Mouse (Mus musculus): ENCODE data around the gene Gm3239. TPM values are rescaled to one million over a fixed set of nuclear protein-coding genes. Genes with fewer than 3 reads are reported as not detected.
"Not testable (repeated sequence)": the region's sequence is repeated elsewhere in the genome, so short reads cannot be mapped to it uniquely, and the experiment has no call there.

The Gm3239 gene
- not detected in 2 replicates for polyA plus RNA-seq (2015; fragmentation: Nextera tagmentation; extraction: Ambion mirVana)

DNA sequence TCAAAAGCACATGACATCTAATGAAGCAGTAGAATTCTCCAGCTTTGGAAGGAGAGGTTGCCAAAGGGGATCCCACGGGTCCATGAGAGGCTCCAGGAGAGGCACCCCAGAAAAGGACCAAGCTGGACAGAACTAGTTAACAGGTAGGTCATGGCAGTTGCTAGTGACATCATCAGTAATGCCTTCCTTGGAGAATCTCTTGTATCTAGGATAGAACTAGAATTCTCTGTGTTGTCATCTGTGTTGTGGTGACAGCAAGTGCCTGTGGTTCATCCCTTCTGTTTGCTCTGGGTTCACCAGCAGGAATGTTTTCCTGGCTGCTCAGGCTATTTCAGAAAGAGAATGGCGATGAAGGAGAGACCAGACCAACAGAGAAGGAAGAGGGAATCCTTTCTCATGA lies at the start of gene Gm3239:
Gene Gm3239, plus strand, starts transcription at position 301 of the 400 bp plus-strand sequence.
- not testable (repeated sequence) for H3K27me3 ChIP-seq; H3K36me3 ChIP-seq (replicated peaks); H3K4me2 ChIP-seq; ATAC-seq (ENCODE audit: insufficient read depth); H3K9me3 ChIP-seq (replicated peaks); H3K4me3 ChIP-seq (replicated peaks); H3K27ac ChIP-seq (replicated peaks); H3K9ac ChIP-seq; H3K4me1 ChIP-seq (replicated peaks)
- WGBS (ENCODE audit: insufficient replicate concordance) = no CpG with 5 or more reads among the region's 2 CpGs

DNA sequence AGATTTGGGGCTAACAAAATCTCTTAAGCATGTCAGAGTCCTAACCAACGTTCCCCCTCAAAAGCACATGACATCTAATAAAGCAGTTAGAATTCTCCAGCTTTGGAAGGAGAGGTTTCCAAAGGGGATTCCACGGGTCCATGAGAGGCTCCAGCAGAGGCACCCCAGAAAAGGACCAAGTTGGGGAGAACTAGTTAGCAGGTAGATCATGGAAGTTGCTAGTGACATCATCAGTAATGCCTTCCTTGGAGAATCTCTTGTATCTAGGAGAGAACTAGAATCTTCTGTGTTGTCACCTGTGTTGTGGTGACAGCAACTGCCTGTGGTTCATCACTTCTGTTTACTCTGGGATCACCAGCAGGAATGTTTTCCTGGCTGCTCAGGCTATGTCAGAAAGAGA lies 31.9 kb upstream of the Gm3239 start, which contains the start of gene Gm8159:
Gene Gm8159, plus strand, starts transcription at position 301 of the 400 bp plus-strand sequence.
- H3K27ac ChIP-seq (replicated peaks); H3K9ac ChIP-seq; H3K4me3 ChIP-seq (replicated peaks); H3K36me3 ChIP-seq (replicated peaks); H3K27me3 ChIP-seq; H3K4me2 ChIP-seq; H3K4me1 ChIP-seq (replicated peaks); ATAC-seq (ENCODE audit: insufficient read depth); H3K9me3 ChIP-seq (replicated peaks): not testable (repeated sequence)
- no CpG with 5 or more reads among the region's 2 CpGs for WGBS (ENCODE audit: insufficient replicate concordance)

GRCm38 (mm10) chr14:4649309-4649708 lies 14.7 kb upstream of the Gm3239 start:
- not testable (repeated sequence) for H3K4me1 ChIP-seq (replicated peaks); H3K4me2 ChIP-seq; ATAC-seq (ENCODE audit: insufficient read depth); H3K27me3 ChIP-seq; H3K27ac ChIP-seq (replicated peaks); H3K9ac ChIP-seq; H3K36me3 ChIP-seq (replicated peaks); H3K4me3 ChIP-seq (replicated peaks); H3K9me3 ChIP-seq (replicated peaks)
- WGBS (ENCODE audit: insufficient replicate concordance) = 2% methylated on average over 18 of the region's 18 CpGs

- not testable (repeated sequence) for H3K4me3 ChIP-seq (replicated peaks); ATAC-seq (ENCODE audit: insufficient read depth); H3K9ac ChIP-seq; H3K27ac ChIP-seq (replicated peaks); H3K36me3 ChIP-seq (replicated peaks); H3K27me3 ChIP-seq; H3K4me2 ChIP-seq; H3K4me1 ChIP-seq (replicated peaks); H3K9me3 ChIP-seq (replicated peaks)
- WGBS (ENCODE audit: insufficient replicate concordance) = 8% methylated on average over 6 of the region's 9 CpGs
Observed at GRCm38 (mm10) chr14:4650324-4650723, 13.7 kb upstream of the Gm3239 start.

GRCm38 (mm10) chr14:4708938-4709337 lies 44.9 kb downstream of the Gm3239 start, which contains the start of gene Gm7876:
Gene Gm7876 (plus strand): TSS chr14:4709238.
- WGBS (ENCODE audit: insufficient replicate concordance) = 41% methylated on average over 1 of the region's 2 CpGs
- H3K27me3 ChIP-seq; H3K9me3 ChIP-seq (replicated peaks); H3K4me3 ChIP-seq (replicated peaks); ATAC-seq (ENCODE audit: insufficient read depth); H3K9ac ChIP-seq; H3K4me2 ChIP-seq; H3K36me3 ChIP-seq (replicated peaks); H3K4me1 ChIP-seq (replicated peaks); H3K27ac ChIP-seq (replicated peaks): not testable (repeated sequence)

Other genes starting within 250 kb of the Gm3239 start
- not detected in 2 replicates for gene Gm3164, start 248.7 kb upstream of the Gm3239 start, polyA plus RNA-seq (2015; fragmentation: Nextera tagmentation; extraction: Ambion mirVana)
- not detected in 2 replicates for gene Gm3173, start 233.2 kb upstream of the Gm3239 start, polyA plus RNA-seq (2015; fragmentation: Nextera tagmentation; extraction: Ambion mirVana)
- not detected in 2 replicates for gene Gm3182, start 182.4 kb upstream of the Gm3239 start, polyA plus RNA-seq (2015; fragmentation: Nextera tagmentation; extraction: Ambion mirVana)
- not detected in 2 replicates for gene Gm3047, start 108.8 kb upstream of the Gm3239 start, polyA plus RNA-seq (2015; fragmentation: Nextera tagmentation; extraction: Ambion mirVana)
- gene Gm8159, start 31.8 kb upstream of the Gm3239 start, polyA plus RNA-seq (2015; fragmentation: Nextera tagmentation; extraction: Ambion mirVana) = not detected in 2 replicates
- not detected in 2 replicates for gene Gm7876, start 45.0 kb downstream of the Gm3239 start, polyA plus RNA-seq (2015; fragmentation: Nextera tagmentation; extraction: Ambion mirVana)
- not detected in 2 replicates for gene Gm3252, start 62.6 kb downstream of the Gm3239 start, polyA plus RNA-seq (2015; fragmentation: Nextera tagmentation; extraction: Ambion mirVana)
- gene Gm9602, start 112.1 kb downstream of the Gm3239 start, polyA plus RNA-seq (2015; fragmentation: Nextera tagmentation; extraction: Ambion mirVana) = not detected in 2 replicates
- gene Gm3269, start 173.9 kb downstream of the Gm3239 start, polyA plus RNA-seq (2015; fragmentation: Nextera tagmentation; extraction: Ambion mirVana) = not detected in 2 replicates
- not detected in 2 replicates for gene Gm3264, start 191.4 kb downstream of the Gm3239 start, polyA plus RNA-seq (2015; fragmentation: Nextera tagmentation; extraction: Ambion mirVana)
- gene Gm3278, start 228.2 kb downstream of the Gm3239 start, polyA plus RNA-seq (2015; fragmentation: Nextera tagmentation; extraction: Ambion mirVana) = not detected in 2 replicates